Mouse (Mus musculus): ENCODE results near the gene Hist1h2ab. TPM values are rescaled to one million over a fixed set of nuclear protein-coding genes. Genes with fewer than 3 reads are reported as not detected.
"Not testable (repeated sequence)": the region's sequence is repeated elsewhere in the genome, so short reads cannot be mapped to it uniquely, and the experiment has no call there.

Hist1h2ab gene
- 10 to 100 TPM; 24.4 to 27.3 TPM for total RNA-seq (2021)
- long read RNA-seq, experiment 1: 0 reads
- long read RNA-seq, experiment 2: 0 reads

- not testable (repeated sequence) for DNase-seq (ENCODE audit: low spot score in 2 of 2)
- Histone ChIP-seq H3K4me3 (peak within 1 kb of the TSS; percentile 58), H3K27ac (peak within 1 kb of the TSS; percentile 93)
- peak; percentile 31 for TF ChIP-seq CTCF (conservative IDR thresholded peaks at IDR 0.05)
Measured at GRCm38 (mm10) chr13:23750839-23751477, at the start of gene Hist1h2ab. TSS of gene Hist1h2ab (plus strand) at chr13:23751126.

- Histone ChIP-seq H3K27ac (no peak overlapping the region), H3K4me3 (no peak overlapping the region)
- DNase-seq (ENCODE audit: low spot score in 2 of 2): no peak
- no peak for TF ChIP-seq CTCF (conservative IDR thresholded peaks at IDR 0.05)
Measured at GRCm38 (mm10) chr13:23702220-23702619, 48.7 kb upstream of the Hist1h2ab start.

DNA sequence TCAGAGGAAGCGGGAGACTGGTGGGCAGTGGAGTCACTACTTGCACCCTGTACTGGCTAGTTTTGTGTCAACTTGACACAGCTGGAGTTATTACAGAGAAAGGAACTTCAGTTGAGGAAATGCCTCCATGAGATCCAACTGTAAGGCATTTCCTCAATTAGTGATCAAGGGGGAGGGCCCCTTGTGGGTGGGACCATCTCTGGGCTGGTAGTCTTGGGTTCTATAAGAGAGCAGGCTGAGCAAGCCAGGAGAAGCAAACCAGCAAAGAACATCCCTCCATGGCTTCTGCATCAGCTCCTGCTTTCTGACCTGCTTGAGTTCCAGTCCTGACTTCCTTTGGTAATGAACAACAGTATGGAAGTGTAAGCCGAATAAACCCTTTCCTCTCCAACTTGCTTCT is 48.1 kb upstream of the Hist1h2ab start:
- H3K27ac ChIP-seq; H3K4me3 ChIP-seq; DNase-seq (ENCODE audit: low spot score in 2 of 2): not testable (repeated sequence)

- TF ChIP-seq CTCF (conservative IDR thresholded peaks at IDR 0.05): no peak
- H3K27ac ChIP-seq: no peak overlapping the region
- H3K4me3 ChIP-seq: no peak overlapping the region
- DNase-seq (ENCODE audit: low spot score in 2 of 2): no peak
Measured at GRCm38 (mm10) chr13:23705751-23706356, 45.1 kb upstream of the Hist1h2ab start.

DNA sequence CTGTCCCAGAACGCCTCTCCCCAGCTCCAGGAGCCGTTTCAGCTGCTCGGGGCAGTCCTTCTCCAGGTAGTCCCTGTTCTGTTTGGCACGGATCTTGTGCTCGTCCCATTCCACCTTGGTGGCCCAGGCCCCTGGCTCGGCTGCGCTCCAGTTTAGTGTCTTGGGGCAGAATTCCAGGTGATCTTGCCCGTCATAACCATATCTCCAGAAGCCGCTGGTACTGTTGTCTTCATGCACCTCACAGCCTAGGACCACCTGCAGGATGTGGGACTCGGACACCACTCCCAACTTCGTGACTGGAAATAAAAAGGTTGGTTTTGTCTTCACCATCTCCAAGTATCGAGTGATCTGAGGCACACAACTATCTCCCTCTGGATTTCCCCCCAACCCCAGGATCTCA is 44.2 kb upstream of the Hist1h2ab start:
- no peak for DNase-seq (ENCODE audit: low spot score in 2 of 2)
- TF ChIP-seq CTCF (conservative IDR thresholded peaks at IDR 0.05): no peak
- Histone ChIP-seq H3K4me3 (no peak overlapping the region), H3K27ac (no peak overlapping the region)

DNA sequence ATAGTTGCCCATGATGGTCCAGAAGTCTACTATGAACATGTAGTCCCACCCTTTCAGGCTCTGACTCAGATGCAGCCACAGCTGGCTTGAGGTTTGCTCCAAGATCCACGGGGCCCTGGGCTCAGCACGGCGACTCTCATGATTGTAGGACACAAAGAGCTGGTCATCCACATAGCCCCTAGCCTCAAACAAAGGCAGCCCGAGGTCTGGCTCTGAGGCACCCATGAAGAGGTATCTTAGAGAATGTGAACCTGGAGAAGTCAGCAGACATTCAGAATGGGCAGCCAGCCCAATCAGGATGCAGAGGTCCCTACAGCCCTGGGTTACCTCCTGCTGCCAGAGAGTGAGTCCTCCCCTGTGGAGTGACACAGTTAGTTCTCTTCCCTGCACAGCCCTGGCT is 42.9 kb upstream of the Hist1h2ab start:
- no peak for TF ChIP-seq CTCF (conservative IDR thresholded peaks at IDR 0.05)
- Histone ChIP-seq H3K4me3 (no peak overlapping the region), H3K27ac (no peak overlapping the region)
- no peak for DNase-seq (ENCODE audit: low spot score in 2 of 2)

- Histone ChIP-seq H3K4me3 (no peak overlapping the region), H3K27ac (no peak overlapping the region)
- no peak for DNase-seq (ENCODE audit: low spot score in 2 of 2)
- TF ChIP-seq CTCF (conservative IDR thresholded peaks at IDR 0.05): no peak
Measured at GRCm38 (mm10) chr13:23708654-23709053, 42.3 kb upstream of the Hist1h2ab start.

GRCm38 (mm10) chr13:23709714-23710373 is 41.1 kb upstream of the Hist1h2ab start:
- TF ChIP-seq CTCF (conservative IDR thresholded peaks at IDR 0.05): no peak
- Histone ChIP-seq H3K27ac (peak overlapping the region; percentile 77), H3K4me3 (peak overlapping the region; percentile 61)
- DNase-seq (ENCODE audit: low spot score in 2 of 2): no peak

DNA sequence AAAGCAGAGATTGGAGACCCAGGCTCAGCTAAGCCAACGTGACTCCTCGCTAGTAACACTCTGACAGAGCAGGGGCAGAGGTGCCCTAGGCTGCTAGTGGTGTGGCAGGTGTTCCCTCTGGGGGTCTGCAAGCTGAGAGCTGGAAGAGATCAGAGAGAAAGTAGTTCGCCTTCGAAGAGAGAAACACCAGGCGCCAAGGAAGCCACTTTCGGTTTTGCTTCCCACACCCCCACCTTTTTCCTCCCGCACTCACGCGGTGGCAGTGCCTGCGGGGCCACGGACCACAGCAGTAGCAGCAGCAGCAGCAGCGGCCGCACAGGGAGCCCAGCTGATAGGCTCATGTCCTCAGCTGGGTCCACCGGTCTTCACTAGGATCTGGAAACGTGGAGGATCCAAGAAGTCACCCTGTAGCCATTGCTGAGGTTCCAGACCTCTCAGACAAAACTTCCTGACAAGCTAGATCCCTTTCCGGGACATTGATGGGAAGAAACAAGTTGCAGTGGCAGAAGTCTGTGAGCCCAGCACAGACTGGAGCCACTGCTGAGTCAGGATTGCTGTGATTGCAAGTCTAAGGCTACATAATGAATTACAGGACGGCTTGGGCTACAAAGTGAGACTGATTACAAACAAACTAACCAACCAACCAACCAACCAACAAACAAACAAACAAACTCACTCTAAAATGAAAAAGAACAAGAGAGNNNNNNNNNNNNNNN is 40.4 kb upstream of the Hist1h2ab start, which contains the start of gene Hfe:
Hfe (minus strand) TSS at position 481 of the 716 bp plus-strand sequence.
- TF ChIP-seq CTCF (conservative IDR thresholded peaks at IDR 0.05): no peak
- no peak for DNase-seq (ENCODE audit: low spot score in 2 of 2)
- Histone ChIP-seq H3K27ac (peak within 1 kb of the TSS; percentile 77), H3K4me3 (peak within 1 kb of the TSS; percentile 61)

GRCm38 (mm10) chr13:23716261-23717042 is 34.5 kb upstream of the Hist1h2ab start:
- DNase-seq (ENCODE audit: low spot score in 2 of 2): no peak
- no peak for TF ChIP-seq CTCF (conservative IDR thresholded peaks at IDR 0.05)
- Histone ChIP-seq H3K4me3 (no peak overlapping the region), H3K27ac (no peak overlapping the region)

GRCm38 (mm10) chr13:23717176-23717575 is 33.8 kb upstream of the Hist1h2ab start:
- H3K27ac ChIP-seq: no peak overlapping the region
- no peak for TF ChIP-seq CTCF (conservative IDR thresholded peaks at IDR 0.05)
- H3K4me3 ChIP-seq: no peak overlapping the region
- no peak for DNase-seq (ENCODE audit: low spot score in 2 of 2)

- not testable (repeated sequence) for H3K27ac ChIP-seq; DNase-seq (ENCODE audit: low spot score in 2 of 2); H3K4me3 ChIP-seq
Measured at GRCm38 (mm10) chr13:23717593-23718245, 33.2 kb upstream of the Hist1h2ab start.

Measured in layer of hippocampus, adult 2 months (tissue).